Mouse (Mus musculus): ENCODE measurements at regions not wholly inside any gene's neighbourhood (a gene's known extent, or its start where the extent isn't known, plus 50 kb on each side); places are given as distances from the start of the nearest gene placed in this dataset.
"Not testable (repeated sequence)": the region's sequence is repeated elsewhere in the genome, so short reads cannot be mapped to it uniquely, and the experiment has no call there.

- not testable (repeated sequence) for H3K36me3 ChIP-seq (replicated peaks; ENCODE audit: low read length); H3K27me3 ChIP-seq (replicated peaks); H3K9me3 ChIP-seq; H3K4me1 ChIP-seq; H3K4me3 ChIP-seq (replicated peaks)
Measured at GRCm38 (mm10) chr12:115967522-115967921, 80.0 kb upstream of the Zfp386 start.

Measured in megakaryocyte, embryonic 14.5 days (primary cell).